Mouse (Mus musculus) hindbrain, embryonic 14.5 days (tissue): ENCODE data around the gene Vrk3. TPM values are rescaled to one million over a fixed set of nuclear protein-coding genes. Genes with fewer than 3 reads are reported as not detected.

Experiments used
- ATAC-seq: fragments of 200-750 bp; cut with Nextera tagmentation; 2 replicates; pipeline ENCODE4 v1.8.0; 2017; ENCODE audit warnings: moderate number of reproducible peaks, mild to moderate bottlenecking, moderate TSS enrichment, moderate library complexity; ENCODE audit not compliant: low FRiP score
- DNase-seq: peaks from one replicate; pipeline ENCODE4 v3.0.0-alpha.2; 2015; ENCODE audit warnings: low spot score
- H3K27ac ChIP-seq: fragments of 300-500 bp; sonication (generic); 2 replicates; pipeline ENCODE4 v1.5.1; 2014; ENCODE audit warnings: mild to moderate bottlenecking, moderate library complexity
- H3K27me3 ChIP-seq: fragments of 300-500 bp; sonication (generic); 2 replicates; pipeline ENCODE4 v1.6.1; 2014; ENCODE audit warnings: mild to moderate bottlenecking, low read length, mixed read lengths; ENCODE audit not compliant: control insufficient read depth, insufficient read depth
- H3K36me3 ChIP-seq: fragments of 300-500 bp; sonication (generic); replicated peaks from 2 replicates; pipeline ENCODE4 v1.6.1; 2014; ENCODE audit not compliant: control insufficient read depth, insufficient read depth
- H3K4me1 ChIP-seq: fragments of 300-500 bp; sonication (generic); replicated peaks from 2 replicates; pipeline ENCODE4 v1.6.1; 2014; ENCODE audit warnings: antibody characterized with exemption, low read length, mixed read lengths; ENCODE audit not compliant: control insufficient read depth, insufficient read depth
- H3K4me2 ChIP-seq: fragments of 300-500 bp; sonication (generic); replicated peaks from 2 replicates; pipeline ENCODE4 v1.6.1; 2014; ENCODE audit warnings: mild to moderate bottlenecking, moderate library complexity
- H3K4me3 ChIP-seq: fragments of 300-500 bp; sonication (generic); replicated peaks from 2 replicates; pipeline ENCODE4 v1.5.1; 2014; ENCODE audit warnings: mild to moderate bottlenecking, low read length
- H3K9ac ChIP-seq: fragments of 300-500 bp; sonication (generic); 2 replicates; pipeline ENCODE4 v1.6.1; 2014
- H3K9me3 ChIP-seq: fragments of 300-500 bp; sonication (generic); 2 replicates; pipeline ENCODE4 v1.6.1; 2016; ENCODE audit warnings: low read length; ENCODE audit not compliant: control insufficient read depth
- WGBS: fragments of 180-500 bp; shearing (Covaris S2); extraction: QIAGEN DNeasy Blood & Tissue Kit; methylation state at CpG from one replicate; pipeline ENCODE4 v1.1.7; 2014; 5-methylcytosine and 5-hydroxymethylcytosine counted together
- polyA plus RNA-seq: library from polyadenylated mRNA; unstranded; fragments of >200 nt; fragmentation: Nextera tagmentation; extraction: Ambion mirVana; gene quantifications from 2 replicates; pipeline ENCODE4 v1.2.1, GENCODE M21; 2014

Gene Vrk3
- polyA plus RNA-seq, 1 experiment from 2014 or later, result 24.5 TPM

DNA sequence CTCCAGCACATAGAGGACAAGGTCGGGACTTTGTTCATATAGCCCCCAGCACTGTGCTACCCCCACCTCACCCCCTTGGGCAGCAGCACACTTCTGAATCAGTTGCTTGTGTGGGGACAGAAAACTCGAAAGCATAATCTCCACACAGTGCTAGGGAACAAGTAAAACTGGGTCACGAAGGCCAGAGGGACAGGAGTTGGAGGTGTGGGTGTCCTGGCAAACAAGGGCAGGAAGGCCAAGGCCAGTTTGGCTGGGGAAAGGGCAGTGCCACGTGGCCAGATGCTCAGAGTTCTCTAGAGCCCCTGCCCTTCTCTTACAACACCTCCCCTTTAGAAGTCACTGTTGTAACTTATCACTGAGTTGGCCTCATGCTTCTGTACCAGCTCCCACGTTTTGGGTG is 71.7 kb downstream of the Vrk3 start:
- peaks cover 35% of the 10 kb centered on the region for H3K4me1 ChIP-seq

DNA sequence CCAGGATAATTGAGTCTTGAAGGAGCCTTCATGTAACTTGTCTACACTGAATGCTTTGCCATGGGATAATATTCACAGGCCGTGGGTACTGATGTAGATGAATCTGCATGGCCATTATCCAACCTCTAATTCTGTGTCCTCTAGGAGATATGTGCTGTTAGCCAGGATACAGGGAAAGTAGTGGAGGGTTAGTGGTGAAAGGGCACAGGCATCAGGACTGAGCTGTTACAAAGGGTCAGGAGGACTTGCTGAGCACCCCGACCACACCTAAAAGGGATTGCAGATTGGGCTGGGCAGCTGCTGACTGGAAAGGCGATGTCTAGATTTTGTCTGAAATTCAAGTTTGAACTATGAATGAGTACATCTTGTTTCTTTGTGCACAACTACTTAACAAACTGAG is 72.3 kb downstream of the Vrk3 start:
- Histone ChIP-seq H3K27me3 (no peaks in the 10 kb centered on the region), H3K4me1 (peaks cover 29% of the 10 kb centered on the region), H3K9ac (no peak overlapping the region), H3K9me3 (no peaks in the 10 kb centered on the region), H3K4me2 (no peak overlapping the region), H3K36me3 (no peaks in the 10 kb centered on the region), H3K27ac (no peak overlapping the region), H3K4me3 (no peak overlapping the region)
- 85% methylated on average over 3 of the region's 3 CpGs for WGBS
- DNase-seq (no peak), ATAC-seq (no peak)

More for the DNA sequence above, 71.7 kb downstream of the Vrk3 start:
- H3K36me3 ChIP-seq, result no peaks in the 10 kb centered on the region
- ATAC-seq (no peak), DNase-seq (no peak)
- no peak overlapping the region for H3K4me3 ChIP-seq
- H3K9me3 ChIP-seq, result no peaks in the 10 kb centered on the region
- H3K9ac ChIP-seq, result no peak overlapping the region
- H3K4me2 ChIP-seq, result no peak overlapping the region
- H3K27me3 ChIP-seq, result no peaks in the 10 kb centered on the region
- H3K27ac ChIP-seq, result no peak overlapping the region
- WGBS, result 75% methylated on average over 5 of the region's 5 CpGs

DNA sequence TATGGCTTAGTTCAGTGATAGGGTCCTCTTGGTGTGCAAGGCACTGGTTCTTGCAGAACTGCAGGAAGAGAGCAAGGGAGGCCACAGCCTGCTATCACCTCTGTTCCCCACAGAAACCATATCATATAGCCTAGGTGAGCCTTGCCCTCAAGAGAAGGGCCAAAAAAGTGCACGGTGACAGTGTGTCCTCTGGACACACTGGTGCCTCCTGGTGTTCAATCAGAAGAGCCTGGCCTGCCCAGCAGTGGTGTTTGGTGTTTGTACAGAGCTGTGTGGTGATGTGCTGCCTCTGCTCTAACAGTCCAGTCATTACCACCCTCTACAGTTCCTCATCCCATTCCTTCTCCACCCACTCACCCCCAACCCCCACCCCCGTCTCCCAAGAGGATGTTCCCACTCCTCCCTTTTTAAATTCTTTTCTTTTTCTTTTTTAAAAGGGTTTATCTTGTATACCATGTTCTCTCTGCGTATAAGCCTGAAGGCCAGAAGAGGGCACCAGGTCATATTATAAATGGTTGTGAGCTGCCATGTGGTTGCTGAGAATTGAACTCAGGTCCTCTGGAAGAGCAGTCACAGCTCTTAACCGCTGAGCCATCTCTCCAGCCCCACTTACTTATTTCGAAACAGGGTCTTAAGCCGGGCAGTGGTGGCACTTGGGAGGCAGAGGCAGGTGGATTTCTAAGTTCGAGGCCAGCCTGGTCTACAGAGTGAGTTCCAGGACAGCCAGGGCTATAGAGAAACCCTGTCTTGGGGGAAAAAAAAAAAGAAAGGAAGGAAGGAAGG is 73.6 kb downstream of the Vrk3 start:
- 89% methylated on average over 7 of the region's 7 CpGs for WGBS
- no peak overlapping the region for H3K4me3 ChIP-seq
- no peak overlapping the region for H3K27ac ChIP-seq
- H3K27me3 ChIP-seq, result no peaks in the 10 kb centered on the region
- no peaks in the 10 kb centered on the region for H3K9me3 ChIP-seq
- DNase-seq, result no peak
- no peak for ATAC-seq
- H3K9ac ChIP-seq, result no peak overlapping the region
- peaks cover 29% of the 10 kb centered on the region for H3K4me1 ChIP-seq
- H3K4me2 ChIP-seq, result no peak overlapping the region
- H3K36me3 ChIP-seq, result no peaks in the 10 kb centered on the region

DNA sequence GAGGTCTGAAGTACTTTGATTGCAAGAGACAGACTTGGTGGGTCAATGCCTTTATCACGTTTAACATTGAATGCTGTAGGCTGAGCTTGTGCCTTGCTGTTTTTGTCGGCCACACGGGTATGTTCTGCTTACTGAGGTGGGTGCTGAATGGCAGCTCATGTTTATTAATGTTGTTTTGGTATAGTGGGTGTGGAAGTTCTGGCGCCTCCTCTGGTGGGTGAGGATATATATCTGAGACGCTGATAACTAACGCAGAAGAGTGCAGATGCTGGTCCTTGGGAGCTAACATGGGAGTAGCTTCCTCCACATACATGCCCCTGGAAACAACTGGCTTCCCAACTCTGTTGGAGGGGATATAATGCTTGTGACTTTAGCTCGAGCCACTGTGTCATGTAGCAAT is 75.2 kb downstream of the Vrk3 start:
- no peak; the same call in 1 of the 2 replicates for ATAC-seq
- H3K36me3 ChIP-seq, result peaks cover under 1% of the 10 kb centered on the region; the same call in 1 of the 2 replicates
- H3K27me3 ChIP-seq, result no peaks in the 10 kb centered on the region
- DNase-seq, result no peak
- peaks cover 13% of the 10 kb centered on the region; the same call in 1 of the 2 replicates for H3K4me1 ChIP-seq
- H3K4me2 ChIP-seq, result no peak overlapping the region
- WGBS, result 32% methylated on average over 7 of the region's 7 CpGs
- no peaks in the 10 kb centered on the region for H3K9me3 ChIP-seq
- H3K9ac ChIP-seq, result no peak overlapping the region
- no peak overlapping the region for H3K27ac ChIP-seq
- H3K4me3 ChIP-seq, result no peak overlapping the region

DNA sequence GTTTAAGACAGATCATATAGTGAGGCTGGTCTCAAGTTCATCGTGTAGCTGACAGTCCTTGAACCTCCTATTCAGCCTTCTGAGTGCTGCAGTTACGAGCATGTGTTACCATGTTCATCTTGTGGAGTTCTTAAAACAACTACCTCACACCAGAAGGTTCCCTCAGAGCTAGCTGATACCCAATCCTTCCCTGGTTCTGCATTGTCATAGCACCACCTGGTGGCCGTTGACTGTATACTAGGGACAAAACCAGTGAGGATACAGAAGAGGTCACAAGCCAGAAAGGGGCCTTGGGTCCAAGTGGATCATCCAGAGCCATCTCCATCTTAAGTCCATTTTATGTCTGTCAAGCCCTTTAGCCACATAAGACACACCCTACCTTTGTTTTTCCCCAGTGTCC is 76.7 kb downstream of the Vrk3 start:
- Histone ChIP-seq H3K27me3 (no peaks in the 10 kb centered on the region), H3K9me3 (no peaks in the 10 kb centered on the region), H3K4me2 (no peak overlapping the region), H3K36me3 (peaks cover 15% of the 10 kb centered on the region), H3K4me3 (no peak overlapping the region), H3K27ac (no peak overlapping the region), H3K9ac (no peak overlapping the region), H3K4me1 (0 out of 2 replicates have a peak, but pooled peaks cover under 1% of the 10 kb centered on the region)
- DNase-seq (peak; percentile 85), ATAC-seq (peak; percentile 59; the same call in 1 of the 2 replicates)
- 25% methylated on average over 3 of the region's 3 CpGs for WGBS

DNA sequence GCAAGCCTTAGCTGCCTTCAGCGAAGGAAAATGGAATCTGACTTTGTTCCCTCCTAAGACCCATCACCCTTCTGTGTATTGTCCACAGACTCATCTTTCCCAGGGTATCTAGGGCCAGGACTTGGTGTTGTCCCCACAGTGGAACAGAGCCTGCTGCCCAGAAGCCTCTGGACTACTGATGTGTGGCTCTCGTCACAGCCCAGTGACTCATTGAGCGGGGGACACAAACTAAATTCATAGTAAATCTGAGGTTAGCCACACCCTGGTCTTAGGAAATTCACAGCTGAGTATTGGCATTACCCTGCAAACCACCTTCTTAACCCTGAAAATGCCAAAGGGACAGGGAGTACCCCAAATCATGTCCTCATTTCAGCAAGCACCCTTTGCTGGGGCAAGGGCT is 78.6 kb downstream of the Vrk3 start:
- ATAC-seq (no peak), DNase-seq (no peak)
- Histone ChIP-seq H3K9me3 (no peaks in the 10 kb centered on the region), H3K4me3 (no peak overlapping the region), H3K4me1 (no peaks in the 10 kb centered on the region), H3K9ac (no peak overlapping the region), H3K27ac (no peak overlapping the region), H3K4me2 (no peak overlapping the region), H3K36me3 (peaks cover 34% of the 10 kb centered on the region), H3K27me3 (no peaks in the 10 kb centered on the region)
- 86% methylated on average over 3 of the region's 3 CpGs for WGBS

Other genes with a start within 250 kb of the Vrk3 start
- 0.05 and 0.09 TPM in 2 replicates for gene Mybpc2, start 223.8 kb upstream of the Vrk3 start, polyA plus RNA-seq
- 0.09 TPM in 1 of 2 replicates, not detected in the other for gene Spib, start 216.3 kb upstream of the Vrk3 start, polyA plus RNA-seq
- gene Pold1, start 199.6 kb upstream of the Vrk3 start, polyA plus RNA-seq, result 14.0 and 17.9 TPM in 2 replicates
- gene Nr1h2, start 194.5 kb upstream of the Vrk3 start, polyA plus RNA-seq, result 50.7 and 53.6 TPM in 2 replicates
- gene Napsa, start 176.0 kb upstream of the Vrk3 start, polyA plus RNA-seq, result 0.81 and 1.0 TPM in 2 replicates
- gene Kcnc3, start 157.7 kb upstream of the Vrk3 start, polyA plus RNA-seq, result 7.2 and 8.6 TPM in 2 replicates
- gene Myh14, start 77.6 kb upstream of the Vrk3 start, polyA plus RNA-seq, result 4.2 and 5.0 TPM in 2 replicates
- gene Izumo2, start 39.7 kb upstream of the Vrk3 start, polyA plus RNA-seq, result not detected in 2 replicates
- 1.4 and 1.5 TPM in 2 replicates for gene Zfp473, start 2.6 kb downstream of the Vrk3 start, polyA plus RNA-seq
- 25.4 and 30.0 TPM in 2 replicates for gene Nup62, start 67.7 kb downstream of the Vrk3 start, polyA plus RNA-seq
- gene Il4i1, start 68.0 kb downstream of the Vrk3 start, polyA plus RNA-seq, result 1.3 TPM in 2 replicates
- 2.2 and 2.5 TPM in 2 replicates for gene Atf5, start 68.2 kb downstream of the Vrk3 start, polyA plus RNA-seq
- gene Akt1s1, start 100.6 kb downstream of the Vrk3 start, polyA plus RNA-seq, result 57.6 and 59.1 TPM in 2 replicates
- 98.5 and 104 TPM in 2 replicates for gene Tbc1d17, start 100.7 kb downstream of the Vrk3 start, polyA plus RNA-seq
- gene Pnkp, start 108.7 kb downstream of the Vrk3 start, polyA plus RNA-seq, result 23.4 and 26.5 TPM in 2 replicates
- gene Ptov1, start 121.4 kb downstream of the Vrk3 start, polyA plus RNA-seq, result 430 and 454 TPM in 2 replicates
- gene Med25, start 144.3 kb downstream of the Vrk3 start, polyA plus RNA-seq, result 87.5 and 90.6 TPM in 2 replicates
- gene Fuz, start 147.7 kb downstream of the Vrk3 start, polyA plus RNA-seq, result 15.9 and 16.0 TPM in 2 replicates
- 123 and 135 TPM in 2 replicates for gene Ap2a1, start 181.1 kb downstream of the Vrk3 start, polyA plus RNA-seq
- 0.14 and 0.33 TPM in 2 replicates for gene Tsks, start 194.8 kb downstream of the Vrk3 start, polyA plus RNA-seq
- gene Cpt1c, start 226.4 kb downstream of the Vrk3 start, polyA plus RNA-seq, result 53.3 and 53.8 TPM in 2 replicates
- gene Prmt1, start 238.2 kb downstream of the Vrk3 start, polyA plus RNA-seq, result 194 and 210 TPM in 2 replicates
- gene Irf3, start 249.2 kb downstream of the Vrk3 start, polyA plus RNA-seq, result 52.1 and 56.9 TPM in 2 replicates